13 mouse cellular contexts compared by ENCODE assay signal in genomic region chr8:127855653-127856300, GRCm38 (mm10).
DNase-seq lines count a peak whose midpoint lies in the region; ATAC-seq and TF ChIP-seq lines count a peak whose summit lies in the region.
"Had no signal": no experiment of that assay in that cellular context is flagged by ENCODE, and none has a peak within 500 bp of the region (broad histone marks: within the 10 kb centered on the region; RNA-seq: fewer than 3 reads in every experiment).

No protein-coding gene starts in this region.

- H3K9ac ChIP-seq in liver, embryonic 12.5 days, result no peak overlapping the region
- H3K9ac ChIP-seq: hindbrain, embryonic 15.5 days; neural tube, embryonic 13.5 days had no signal

- TF ChIP-seq CTCF in gastrocnemius, adult 2 months (IDR thresholded peaks at IDR 0.05), result no peak

- no peak overlapping the region for H3K4me2 ChIP-seq in liver, embryonic 12.5 days
- H3K4me2 ChIP-seq: hindbrain, embryonic 15.5 days; neural tube, embryonic 13.5 days had no signal

- H3K27ac ChIP-seq in gastrocnemius, adult 2 months, result peak overlapping the region; percentile 62
- H3K27ac ChIP-seq in liver, embryonic 12.5 days, result no peak overlapping the region
- H3K27ac ChIP-seq: hindbrain, embryonic 15.5 days; macrophage; neural tube, embryonic 13.5 days had no signal

- peak; percentile 22 for DNase-seq in gastrocnemius, adult 2 months
- DNase-seq in gastrocnemius, postnatal 10 days, result no peak
- peak; percentile 21 for DNase-seq in urinary bladder, postnatal 14 days (ENCODE audit: low spot score)
- no peak for DNase-seq in urinary bladder, adult 2 months (ENCODE audit: low spot score)
- peak; percentile 44 for DNase-seq in lung, postnatal 10 days
- no peak for DNase-seq in left cerebral cortex, postnatal 10 days (ENCODE audit: extremely low spot score in 1 of 2, low spot score in 2 of 2)
- no peak for DNase-seq in thymus, postnatal 25 days
- DNase-seq: B cell, adult 2 months had no signal

- WGBS in liver, embryonic 12.5 days (ENCODE audit: insufficient replicate concordance), result 34% methylated on average over 4 of the region's 4 CpGs

- H3K36me3 ChIP-seq in liver, embryonic 12.5 days, result no peaks in the 10 kb centered on the region
- H3K36me3 ChIP-seq: hindbrain, embryonic 15.5 days; neural tube, embryonic 13.5 days had no signal

- no peaks in the 10 kb centered on the region for H3K9me3 ChIP-seq in liver, embryonic 12.5 days (replicated peaks)
- H3K9me3 ChIP-seq: hindbrain, embryonic 15.5 days; neural tube, embryonic 13.5 days had no signal

- intact Hi-C loops in gastrocnemius, adult 2 months (cut with DNase I), result no loop called here
- intact Hi-C loops in left cerebral cortex, postnatal 10 days (cut with DNase I), result no loop called here

- no peak for ATAC-seq in liver, embryonic 12.5 days
- ATAC-seq: forebrain, embryonic 14.5 days had no signal

- no peaks in the 10 kb centered on the region for H3K27me3 ChIP-seq in liver, embryonic 12.5 days (replicated peaks)
- H3K27me3 ChIP-seq: hindbrain, embryonic 15.5 days; neural tube, embryonic 13.5 days had no signal

- no peaks in the 10 kb centered on the region for H3K4me1 ChIP-seq in liver, embryonic 12.5 days

- H3K4me3 ChIP-seq in gastrocnemius, adult 2 months, result no peak overlapping the region
- no peak overlapping the region for H3K4me3 ChIP-seq in liver, embryonic 12.5 days
- H3K4me3 ChIP-seq: hindbrain, embryonic 15.5 days; neural tube, embryonic 13.5 days had no signal

Comparison
In these comparisons a context has a peak if more than half of its experiments do, and no peak if none do; other contexts are left out.
1. DNase-seq: peak in gastrocnemius, adult 2 months (single experiment), urinary bladder, postnatal 14 days (single experiment) and lung, postnatal 10 days (single experiment); none in gastrocnemius, postnatal 10 days (single experiment), urinary bladder, adult 2 months (single experiment), left cerebral cortex, postnatal 10 days (0 of 2) and thymus, postnatal 25 days (single experiment).